Mouse (Mus musculus) hindbrain, postnatal 0 days (tissue): ENCODE results near the gene Cemip. TPM values are rescaled to one million over a fixed set of nuclear protein-coding genes. Genes with fewer than 3 reads are reported as not detected.
"Not testable (repeated sequence)": the region's sequence is repeated elsewhere in the genome, so short reads cannot be mapped to it uniquely, and the experiment has no call there.

ENCODE experiments used
- ATAC-seq: fragments of 200-750 bp; cut with Nextera tagmentation; 2 replicates; pipeline ENCODE4 v1.8.0; 2017; ENCODE audit warnings: mild to moderate bottlenecking, moderate TSS enrichment, moderate library complexity
- DNase-seq: peaks from one replicate; pipeline ENCODE4 v3.0.0-alpha.2; 2015; ENCODE audit warnings: low spot score
- H3K27ac ChIP-seq: fragments of 300-500 bp; sonication (generic); 2 replicates; pipeline ENCODE4 v1.5.1; 2014; ENCODE audit warnings: mild to moderate bottlenecking
- H3K27me3 ChIP-seq: fragments of 300-500 bp; sonication (generic); 2 replicates; pipeline ENCODE4 v1.6.1; 2014; ENCODE audit warnings: low read length, mixed read lengths; ENCODE audit not compliant: insufficient read depth
- H3K36me3 ChIP-seq: fragments of 300-500 bp; sonication (generic); 2 replicates; pipeline ENCODE4 v1.6.1; 2014; ENCODE audit warnings: low read length, mixed read lengths; ENCODE audit not compliant: insufficient read depth
- H3K4me1 ChIP-seq: fragments of 300-500 bp; sonication (generic); 2 replicates; pipeline ENCODE4 v1.6.1; 2014; ENCODE audit warnings: antibody characterized with exemption, low read length, mixed read lengths; ENCODE audit not compliant: insufficient read depth
- H3K4me2 ChIP-seq: fragments of 300-500 bp; sonication (generic); 2 replicates; pipeline ENCODE4 v1.6.1; 2014; ENCODE audit warnings: low read depth, mild to moderate bottlenecking, low read length, moderate library complexity, mixed read lengths
- H3K4me3 ChIP-seq: fragments of 300-500 bp; sonication (generic); 2 replicates; pipeline ENCODE4 v1.5.1; 2014; ENCODE audit warnings: low read length
- H3K9ac ChIP-seq: fragments of 300-500 bp; sonication (generic); replicated peaks from 2 replicates; pipeline ENCODE4 v1.6.1; 2014; ENCODE audit warnings: mild to moderate bottlenecking, low read length, moderate library complexity, mixed read lengths
- H3K9me3 ChIP-seq: fragments of 300-500 bp; sonication (generic); 2 replicates; pipeline ENCODE4 v1.6.1; 2016; ENCODE audit warnings: low read length, mixed read lengths
- CTCF ChIP-seq: IDR thresholded peaks from 2 replicates; pipeline ENCODE4 v1.5.1; 2016; ENCODE audit warnings: antibody characterized with exemption, control low read depth, low read depth
- WGBS: fragments of 180-500 bp; shearing (Covaris S2); extraction: QIAGEN DNeasy Blood & Tissue Kit; methylation state at CpG from one replicate; pipeline ENCODE4 v1.1.7; 2014; 5-methylcytosine and 5-hydroxymethylcytosine counted together
- polyA plus RNA-seq: library from polyadenylated mRNA; unstranded; fragments of >200 nt; fragmentation: Nextera tagmentation; extraction: Ambion mirVana; gene quantifications from 2 replicates; pipeline ENCODE4 v1.2.1, GENCODE M21; 2015
- total RNA-seq: library from RNA; depleted of rRNA; stranded (reverse); fragments of >200 nt; gene quantifications from 2 replicates; pipeline ENCODE4 v1.2.3, GENCODE M21; 2014

Gene Cemip
- total and polyA plus RNA-seq, 2 experiments from 2014 or later, result 1.0 to 10.3 TPM

DNA sequence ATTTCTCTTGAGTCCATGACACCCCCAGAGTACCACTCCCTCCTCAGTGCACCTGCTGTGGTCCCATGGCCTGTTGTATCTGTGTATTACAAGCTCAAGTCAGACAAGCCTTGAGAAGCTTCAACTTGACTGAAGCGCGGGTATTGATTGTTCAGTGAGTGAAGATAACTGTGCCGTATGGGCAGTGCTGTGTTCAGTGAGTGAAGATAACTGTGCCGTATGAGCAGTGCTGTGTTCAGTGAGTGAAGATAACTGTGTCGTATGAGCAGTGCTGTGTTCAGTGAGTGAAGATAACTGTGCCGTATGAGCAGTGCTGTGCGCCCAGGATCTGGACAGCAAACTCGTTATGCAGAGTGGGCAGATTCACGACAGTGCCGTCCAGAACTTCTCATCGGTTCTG is 188.0 kb downstream of the Cemip start:
- ATAC-seq (no peak), DNase-seq (no peak)
- H3K4me3 ChIP-seq, result no peak overlapping the region
- H3K27ac ChIP-seq, result no peak overlapping the region
- H3K9ac ChIP-seq, result no peak overlapping the region
- no peak overlapping the region for H3K4me2 ChIP-seq
- no peak for TF ChIP-seq CTCF
- H3K4me1 ChIP-seq, result peaks cover 7% of the 10 kb centered on the region
- peaks cover 35% of the 10 kb centered on the region for H3K36me3 ChIP-seq
- 94% methylated on average over 11 of the region's 11 CpGs for WGBS
- no peaks in the 10 kb centered on the region for H3K9me3 ChIP-seq
- H3K27me3 ChIP-seq, result no peaks in the 10 kb centered on the region

DNA sequence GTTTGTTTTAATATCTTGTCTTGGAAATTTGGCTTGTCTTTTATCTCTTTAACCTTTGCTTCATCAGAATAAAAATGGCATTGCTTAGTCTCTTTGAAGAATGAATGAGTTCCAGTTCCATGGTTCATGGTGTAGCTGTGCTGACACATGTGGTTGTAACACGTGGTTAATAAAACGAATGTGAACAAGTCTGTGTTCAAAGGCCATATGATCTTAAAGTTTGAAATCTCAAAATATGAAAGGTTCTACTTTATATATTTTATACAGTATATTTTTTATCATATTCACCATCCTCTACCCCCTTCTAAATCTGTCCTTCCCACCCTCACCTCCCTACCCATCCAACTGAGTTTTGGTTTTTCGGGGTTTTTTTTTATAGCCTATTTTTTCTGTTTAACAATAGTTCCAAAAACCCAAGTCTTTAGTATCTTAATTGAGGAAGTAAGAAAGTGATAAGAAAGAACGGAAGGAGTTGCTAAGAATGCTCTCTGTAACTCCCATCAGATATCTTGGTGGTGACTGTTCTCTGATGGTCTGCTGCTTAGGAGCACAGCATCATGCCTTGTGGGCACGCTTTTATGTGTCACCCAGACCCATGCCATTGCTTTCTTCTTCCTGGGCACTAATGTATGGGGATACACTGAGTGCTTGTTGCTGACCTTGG is 190.1 kb downstream of the Cemip start:
- H3K9ac ChIP-seq, result no peak overlapping the region
- no peak for TF ChIP-seq CTCF
- no peak overlapping the region for H3K4me2 ChIP-seq
- no peak for ATAC-seq
- H3K27me3 ChIP-seq, result no peaks in the 10 kb centered on the region
- H3K36me3 ChIP-seq, result peaks cover 35% of the 10 kb centered on the region
- DNase-seq, result no peak
- no peak overlapping the region for H3K27ac ChIP-seq
- no peaks in the 10 kb centered on the region for H3K9me3 ChIP-seq
- H3K4me3 ChIP-seq, result no peak overlapping the region
- WGBS, result 96% methylated on average over 5 of the region's 5 CpGs
- H3K4me1 ChIP-seq, result peaks cover 12% of the 10 kb centered on the region

GRCm38 (mm10) chr7:83894348-83894747 is 192.0 kb downstream of the Cemip start:
- TF ChIP-seq CTCF, result peak; percentile 24; the same call in 1 of the 2 replicates
- 97% methylated on average over 1 of the region's 1 CpGs for WGBS
- ATAC-seq, result no peak

GRCm38 (mm10) chr7:83892333-83892669 is 194.0 kb downstream of the Cemip start:
- ATAC-seq (no peak), DNase-seq (no peak)
- WGBS, result under 1% methylated on average over 21 of the region's 21 CpGs

More at GRCm38 (mm10) chr7:83894348-83894747, 192.0 kb downstream of the Cemip start:
- peaks cover 24% of the 10 kb centered on the region for H3K36me3 ChIP-seq
- no peak overlapping the region for H3K4me3 ChIP-seq
- H3K27me3 ChIP-seq, result no peaks in the 10 kb centered on the region
- peaks cover 12% of the 10 kb centered on the region for H3K4me1 ChIP-seq
- no peak overlapping the region for H3K27ac ChIP-seq
- H3K9ac ChIP-seq, result no peak overlapping the region
- H3K4me2 ChIP-seq, result no peak overlapping the region
- no peak for DNase-seq
- H3K9me3 ChIP-seq, result no peaks in the 10 kb centered on the region

GRCm38 (mm10) chr7:83891433-83892332 is 194.6 kb downstream of the Cemip start:
- Histone ChIP-seq H3K4me3 (peak overlapping the region; percentile 60), H3K36me3 (0 out of 2 replicates have a peak, but pooled peaks cover 5% of the 10 kb centered on the region), H3K9ac (peak overlapping the region; percentile 71), H3K4me2 (peak overlapping the region; percentile 71), H3K4me1 (peaks cover 12% of the 10 kb centered on the region), H3K27me3 (no peaks in the 10 kb centered on the region), H3K9me3 (no peaks in the 10 kb centered on the region), H3K27ac (peak overlapping the region; percentile 88)
- peak; percentile 98 for DNase-seq
- ATAC-seq, result peak; percentile 97
- peak; percentile 61 for TF ChIP-seq CTCF
- WGBS, result 3% methylated on average over 39 of the region's 44 CpGs

More at GRCm38 (mm10) chr7:83892333-83892669, 194.0 kb downstream of the Cemip start:
- TF ChIP-seq CTCF, result no peak
- H3K27ac ChIP-seq, result peak overlapping the region; percentile 88
- H3K4me3 ChIP-seq, result peak overlapping the region; percentile 60
- peak overlapping the region; percentile 71 for H3K4me2 ChIP-seq
- H3K27me3 ChIP-seq, result no peaks in the 10 kb centered on the region
- H3K36me3 ChIP-seq, result 0 out of 2 replicates have a peak, but pooled peaks cover 5% of the 10 kb centered on the region
- H3K9me3 ChIP-seq, result no peaks in the 10 kb centered on the region
- H3K9ac ChIP-seq, result peak overlapping the region; percentile 71
- peaks cover 12% of the 10 kb centered on the region for H3K4me1 ChIP-seq

DNA sequence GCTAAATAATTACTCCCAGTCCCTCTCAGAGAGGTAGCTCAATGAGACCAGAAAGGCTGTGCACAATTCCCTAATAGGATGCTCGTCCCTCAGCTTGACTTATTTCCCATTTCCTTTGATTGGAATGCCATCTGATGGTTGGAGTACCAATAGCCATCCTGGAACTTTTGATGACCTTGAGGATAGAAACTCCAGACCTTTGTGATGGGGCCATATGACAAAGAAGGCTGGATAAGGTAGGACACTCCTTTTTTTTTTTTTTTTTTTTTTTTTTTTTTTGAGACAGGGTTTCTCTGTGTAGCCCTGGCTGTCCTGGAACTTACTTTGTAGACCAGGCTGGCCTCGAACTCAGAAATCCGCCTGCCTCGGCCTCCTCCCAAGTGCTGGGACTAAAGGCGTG is 196.4 kb downstream of the Cemip start:
- ATAC-seq, H3K27me3 ChIP-seq, H3K9ac ChIP-seq, H3K4me2 ChIP-seq, H3K9me3 ChIP-seq, H3K27ac ChIP-seq, H3K4me3 ChIP-seq, H3K36me3 ChIP-seq, DNase-seq: not testable (repeated sequence)
- H3K4me1 ChIP-seq, result peaks cover 12% of the 10 kb centered on the region
- 93% methylated on average over 5 of the region's 5 CpGs for WGBS
